Mouse (Mus musculus) G1E (cell line): ENCODE measurements around the gene Magi1.

ENCODE experiments used
- CTCF ChIP-seq: IDR thresholded peaks from 2 replicates; pipeline ENCODE4 v1.5.1; 2012; ENCODE audit warnings: low read depth, low read length, inconsistent platforms, mixed read lengths
- GATA1 ChIP-seq: IDR thresholded peaks from 2 replicates; pipeline ENCODE4 v1.6.1; 2012; ENCODE audit warnings: borderline replicate concordance, low read length, inconsistent platforms, mixed read lengths
- TAL1 ChIP-seq: conservative IDR thresholded peaks from 2 replicates; pipeline ENCODE4 v1.6.1; 2012; ENCODE audit warnings: low read depth, low read length, inconsistent platforms, mixed read lengths

- TF ChIP-seq CTCF (no peak), GATA1 (no peak), TAL1 (no peak)
These were observed 120.8 kb downstream of the Magi1 start for GRCm38 (mm10) chr6:94162918-94163317.
